Mouse (Mus musculus) mouse embryonic stem cell (cell line): ENCODE results near the gene Tpgs1.

ENCODE experiments used
- in situ Hi-C, 2 experiments: fragments of 300-500 bp; cut with MboI; formaldehyde crosslinking; loops; 1 replicate in 1 of 2; 3 replicates in 1 of 2; pipeline ENCODE4 v1.14.3; 2019 to 2020; ENCODE audit warnings: low sequenced_read_pairs in 2 of 2, low pct_unique_long_range_greater_than_20kb in 1 of 2, mixed read lengths in 1 of 2; ENCODE audit not compliant: unreplicated experiment in 1 of 2

Tpgs1 gene

DNA sequence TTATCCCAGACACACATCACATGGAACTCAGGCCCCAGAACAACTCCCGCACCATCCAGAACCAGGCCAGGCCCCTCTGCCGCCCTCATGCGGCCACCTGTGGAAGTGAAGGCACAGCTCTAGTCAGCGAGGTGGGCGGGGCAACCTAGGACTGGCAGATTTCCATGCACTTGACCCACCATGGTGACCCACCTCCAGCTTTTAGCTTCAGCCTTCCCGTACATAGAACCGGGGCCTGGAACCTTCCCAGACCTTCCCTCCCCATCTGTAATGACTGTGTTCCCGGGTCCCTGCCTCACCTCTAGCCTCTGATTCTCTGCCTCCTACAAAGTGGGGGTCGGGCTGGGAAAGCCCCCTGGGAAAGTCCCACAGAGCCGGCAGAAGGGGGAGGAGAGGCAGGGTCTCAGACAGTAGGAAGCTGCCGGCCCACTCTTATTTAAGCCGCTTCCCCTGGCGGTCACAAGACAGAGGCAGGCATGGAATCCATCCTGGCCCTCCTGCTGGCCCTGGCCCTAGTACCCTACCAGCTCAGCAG lies 5.0 kb upstream of the Tpgs1 start, which contains the start of gene Madcam1:
Gene Madcam1 (plus strand): TSS at position 429 of the 535 bp plus-strand sequence.
- in situ Hi-C loops: no loop called here

DNA sequence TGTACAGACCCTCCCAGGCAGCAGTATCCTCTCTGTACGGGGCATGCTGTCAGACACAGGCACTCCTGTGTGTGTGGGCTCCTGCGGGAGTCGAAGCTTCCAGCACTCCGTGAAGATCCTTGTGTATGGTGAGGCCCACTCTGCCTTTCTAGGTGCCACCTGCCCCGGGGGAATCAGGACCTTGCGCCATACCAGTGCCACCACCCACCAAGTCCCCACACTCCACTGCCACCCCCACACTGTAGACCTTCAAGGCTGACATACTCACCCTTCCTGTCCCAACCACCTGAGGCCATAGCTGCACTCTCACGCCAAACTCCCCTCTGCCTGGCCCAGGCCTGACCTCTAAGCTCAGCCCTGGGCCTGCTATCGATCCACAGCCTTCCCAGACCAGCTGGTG lies 4.1 kb upstream of the Tpgs1 start:
- in situ Hi-C loops: no loop called here

DNA sequence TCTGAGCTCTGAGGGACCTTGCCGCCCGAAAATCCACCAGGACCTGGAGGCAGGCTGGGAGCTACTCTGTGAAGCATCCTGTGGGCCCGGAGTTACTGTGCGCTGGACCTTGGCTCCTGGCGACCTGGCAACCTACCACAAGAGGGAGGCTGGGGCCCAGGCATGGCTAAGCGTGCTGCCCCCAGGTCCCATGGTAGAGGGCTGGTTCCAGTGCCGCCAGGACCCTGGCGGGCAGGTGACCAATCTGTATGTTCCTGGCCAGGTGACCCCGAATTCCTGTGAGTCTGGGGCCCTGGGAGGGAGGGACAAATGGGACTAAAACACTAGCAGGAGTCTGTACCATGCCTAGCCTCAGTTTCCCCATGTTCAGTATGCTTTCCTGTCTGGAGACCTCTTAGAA lies 2.7 kb upstream of the Tpgs1 start:
- in situ Hi-C loops: no loop called here

DNA sequence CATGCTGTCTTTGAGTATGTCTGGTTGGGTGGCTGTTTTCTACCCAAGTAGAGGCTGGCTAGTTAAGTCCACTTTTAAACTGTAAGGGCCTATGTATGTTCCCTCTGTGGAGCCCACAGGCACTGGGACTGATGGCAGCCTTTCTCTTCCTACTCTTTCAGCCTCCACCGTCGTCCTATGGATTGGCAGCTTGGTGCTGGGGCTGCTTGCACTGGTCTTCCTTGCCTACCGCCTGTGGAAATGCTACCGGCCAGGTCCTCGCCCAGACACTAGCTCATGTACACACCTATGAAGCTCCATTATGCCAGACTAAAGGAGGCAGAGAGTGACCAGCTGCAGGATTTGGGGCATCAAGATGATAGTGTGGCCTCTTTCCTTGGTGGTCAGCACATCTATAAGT lies 1.1 kb upstream of the Tpgs1 start:
- in situ Hi-C loops: no loop called here

GRCm38 (mm10) chr10:79669576-79670057 lies 448 bp downstream of the Tpgs1 start:
- in situ Hi-C loops: no loop called here

- in situ Hi-C loops: no loop called here
These were observed 1.1 kb downstream of the Tpgs1 start for GRCm38 (mm10) chr10:79670071-79670888.

GRCm38 (mm10) chr10:79671396-79672087 lies 2.4 kb downstream of the Tpgs1 start:
- in situ Hi-C loops: no loop called here

DNA sequence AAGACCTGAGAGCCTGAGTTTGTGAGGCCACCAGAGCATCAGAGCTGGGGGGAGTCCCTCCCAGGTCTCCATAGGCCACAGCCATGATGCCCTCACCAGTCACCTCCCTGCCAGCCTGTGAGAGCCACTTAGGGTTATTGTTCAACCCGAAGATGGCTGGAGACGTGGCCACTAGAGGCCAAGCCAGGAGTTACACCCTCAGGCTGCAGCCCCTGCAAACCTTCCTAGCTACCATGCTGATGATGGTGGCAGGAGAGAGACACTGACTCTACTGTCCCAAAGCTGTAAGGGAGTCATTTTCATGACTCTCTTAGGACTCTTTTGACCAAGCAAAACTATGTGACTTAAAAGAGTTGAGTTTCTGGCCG lies 2.9 kb downstream of the Tpgs1 start:
- in situ Hi-C loops: no loop called here

DNA sequence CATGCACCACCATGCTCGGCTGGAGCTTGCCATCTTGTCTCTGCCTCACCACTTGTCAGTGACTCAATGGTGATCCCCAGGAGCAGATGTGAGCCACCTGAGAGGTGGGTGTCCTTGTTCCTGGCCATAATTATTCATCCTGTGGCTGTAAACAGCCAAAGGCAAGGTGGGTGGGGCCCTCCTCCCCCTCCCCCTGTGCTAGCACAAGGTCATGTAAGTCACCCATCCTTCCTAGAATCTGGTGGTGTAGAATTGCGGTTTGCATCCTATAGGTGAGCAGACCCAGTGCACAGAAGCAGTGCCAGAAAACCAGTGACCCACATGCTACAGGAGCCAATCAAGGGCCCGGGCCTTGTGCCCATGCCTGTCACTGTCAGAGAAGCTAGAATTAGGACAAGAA lies 3.9 kb downstream of the Tpgs1 start:
- in situ Hi-C loops: no loop called here

DNA sequence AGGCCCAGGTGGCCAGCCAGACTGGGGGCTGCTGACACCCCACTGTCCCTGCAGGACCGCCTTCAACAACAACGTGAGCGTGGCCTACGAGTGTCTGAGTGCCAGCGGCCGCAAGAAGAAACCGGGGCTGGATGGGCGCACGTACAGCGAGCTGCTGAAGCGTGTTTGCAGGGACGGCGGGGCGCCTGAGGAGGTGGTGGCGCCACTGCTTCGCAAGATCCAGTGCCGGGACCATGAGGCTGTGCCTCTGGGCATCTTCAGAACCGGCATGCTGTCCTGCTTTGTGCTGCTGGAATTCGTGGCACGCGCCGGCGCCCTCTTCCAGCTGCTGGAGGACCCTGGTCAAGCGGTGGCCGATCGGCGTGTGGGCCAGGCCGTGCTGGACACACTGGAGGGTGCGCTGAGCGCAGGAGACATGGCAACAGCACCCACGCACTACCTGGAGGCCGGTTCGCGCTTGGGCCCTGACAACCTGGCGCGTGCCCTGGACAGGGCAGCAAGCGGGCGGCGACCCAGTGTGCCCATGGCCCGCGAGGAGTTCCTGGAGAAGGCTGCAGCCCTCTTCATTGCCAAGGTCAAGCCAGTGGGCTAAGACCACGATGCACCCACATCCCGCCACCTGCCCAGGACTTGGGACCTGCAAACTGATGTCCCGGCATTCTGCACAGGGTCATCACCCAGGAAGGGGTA lies 6.3 kb downstream of the Tpgs1 start:
- in situ Hi-C loops: no loop called here

DNA sequence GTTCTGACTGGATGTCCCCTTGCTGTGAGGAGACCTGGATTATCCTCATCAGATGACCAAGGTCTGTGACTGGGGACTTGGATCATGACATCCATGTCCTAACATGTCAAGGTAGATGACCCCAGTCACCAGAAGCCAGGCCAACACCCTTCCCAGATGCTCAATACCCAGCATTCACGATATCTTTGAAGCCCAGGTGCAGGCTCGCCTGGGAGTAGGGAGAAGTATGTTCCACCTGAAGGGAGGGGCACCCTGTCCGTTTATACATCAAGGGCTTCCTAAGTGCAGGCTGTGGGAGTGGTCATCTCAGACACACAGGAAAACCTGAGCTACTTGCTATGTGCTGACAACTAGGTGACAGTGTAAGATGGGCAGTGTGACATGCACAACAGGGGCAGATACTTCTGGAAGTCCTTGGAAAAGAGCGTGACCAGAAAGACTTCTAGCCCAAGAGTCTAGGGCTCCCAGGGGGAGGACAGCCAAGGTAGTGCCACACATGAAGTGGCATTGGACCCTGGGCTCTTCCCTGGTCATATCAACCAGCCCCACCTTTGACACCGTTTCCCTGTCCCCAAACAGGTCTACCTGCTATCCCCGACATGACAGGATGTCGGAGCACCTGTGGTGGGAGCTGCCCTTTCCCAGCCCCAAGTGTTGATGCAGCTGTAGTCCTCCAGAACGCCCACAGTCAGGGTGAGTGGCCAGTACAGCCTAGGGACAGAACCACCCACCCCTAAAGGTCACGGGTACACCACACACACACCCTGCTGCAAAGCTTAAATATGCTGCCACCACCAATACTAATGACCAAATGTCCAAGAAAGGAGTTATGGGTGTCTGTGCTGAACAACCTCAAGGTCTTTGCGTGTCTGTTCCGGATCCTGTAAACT lies 11.7 kb downstream of the Tpgs1 start:
- in situ Hi-C loops: no loop called here

- in situ Hi-C loops: no loop called here
These were observed 12.5 kb downstream of the Tpgs1 start, which contains the start of gene Cdc34 for GRCm38 (mm10) chr10:79681591-79682245. Cdc34 (plus strand) TSS chr10:79682195.

GRCm38 (mm10) chr10:79682551-79682915 lies 13.4 kb downstream of the Tpgs1 start:
- in situ Hi-C loops: no loop called here

- in situ Hi-C loops: no loop called here
These were observed 13.9 kb downstream of the Tpgs1 start for GRCm38 (mm10) chr10:79682916-79683582.

DNA sequence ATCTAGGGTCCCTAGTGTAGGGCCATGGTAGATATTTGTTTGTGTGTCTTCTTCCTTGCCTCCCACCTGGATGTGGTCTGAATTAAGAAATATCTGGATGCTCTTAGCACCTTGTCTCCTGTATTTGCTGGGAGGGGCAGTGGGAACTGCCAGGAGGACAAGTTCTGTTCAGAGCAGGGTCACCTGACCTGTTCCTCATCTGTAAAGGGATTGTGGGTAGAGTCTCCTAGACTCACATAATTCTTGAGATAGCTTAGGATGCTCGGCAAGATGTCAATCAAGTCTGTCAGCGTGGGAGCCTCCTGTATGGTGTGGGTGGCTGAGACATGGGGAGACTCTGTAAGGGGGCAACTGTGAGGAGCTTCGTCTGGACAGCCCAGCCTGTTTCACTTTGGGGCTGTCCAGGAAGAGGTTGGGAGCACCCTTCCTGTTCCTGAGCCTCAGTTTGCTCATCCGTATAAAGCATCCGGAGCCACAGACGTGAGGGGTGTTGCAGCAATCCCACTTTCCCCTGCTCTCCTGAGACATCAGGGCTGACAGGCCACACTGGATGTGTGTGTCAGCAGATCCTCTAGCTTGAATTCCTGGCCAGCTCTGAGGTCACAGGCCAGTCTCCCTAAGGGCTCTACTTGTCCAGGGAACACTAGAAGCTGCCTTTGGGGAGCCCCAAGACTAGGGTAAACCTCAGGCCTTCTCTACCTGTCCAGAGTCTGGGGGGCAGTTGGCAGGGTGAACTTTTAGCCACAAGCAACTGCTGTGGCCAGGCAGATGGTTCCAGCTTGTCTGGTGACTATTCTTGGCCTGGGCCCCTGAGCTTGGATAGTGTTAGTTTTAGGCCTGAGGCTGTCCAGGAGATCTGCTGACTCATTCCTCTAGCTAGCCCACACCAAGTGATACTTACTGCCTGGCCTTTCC lies 14.8 kb downstream of the Tpgs1 start:
- in situ Hi-C loops: no loop called here
